Mouse (Mus musculus): ENCODE data around the gene Tshz2. TPM values are rescaled to one million over a fixed set of nuclear protein-coding genes. Genes with fewer than 3 reads are reported as not detected.

The Tshz2 gene
- polyA plus RNA-seq, 1 experiment from 2014 or later = 3.2 TPM

DNA sequence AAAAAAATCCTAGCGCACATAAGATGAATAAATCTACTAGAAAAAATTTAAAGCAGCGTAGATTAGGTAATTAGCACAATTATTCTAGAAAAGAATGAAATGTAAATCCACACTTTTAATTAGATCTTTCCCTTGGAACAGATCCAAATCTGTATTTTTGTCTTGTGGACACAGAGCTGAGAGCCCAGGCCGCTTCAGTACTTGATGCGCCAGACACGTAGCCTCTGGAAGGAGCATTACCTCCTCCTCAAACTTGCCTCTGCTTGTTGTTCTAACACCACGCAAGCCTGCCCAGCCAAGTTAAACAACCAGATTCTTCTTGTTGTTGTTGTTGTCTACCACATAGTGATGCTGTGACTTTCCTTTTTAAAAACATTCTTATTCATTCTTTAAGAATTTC, 310.9 kb downstream of the Tshz2 start:
- H3K36me3 ChIP-seq (ENCODE audit: control insufficient read depth, insufficient read depth) = no peaks in the 10 kb centered on the region
- no peaks in the 10 kb centered on the region for H3K27me3 ChIP-seq (ENCODE audit: control insufficient read depth, insufficient read depth, low read length)
- H3K9ac ChIP-seq (ENCODE audit: low read length) = no peak overlapping the region
- no peak for ATAC-seq (replicated peaks; ENCODE audit: extremely low read depth, insufficient read depth, low FRiP score)
- no peak overlapping the region for H3K4me2 ChIP-seq (ENCODE audit: low read depth, low read length)
- no peaks in the 10 kb centered on the region for H3K9me3 ChIP-seq (replicated peaks; ENCODE audit: control insufficient read depth, low read length)
- WGBS = 81% methylated on average over 6 of the region's 6 CpGs
- H3K27ac ChIP-seq (ENCODE audit: low read length) = no peak overlapping the region
- H3K4me1 ChIP-seq (ENCODE audit: control insufficient read depth, insufficient read depth, low read length) = 0 out of 2 replicates have a peak, but pooled peaks cover 2% of the 10 kb centered on the region
- no peak overlapping the region for H3K4me3 ChIP-seq (ENCODE audit: low read length)

DNA sequence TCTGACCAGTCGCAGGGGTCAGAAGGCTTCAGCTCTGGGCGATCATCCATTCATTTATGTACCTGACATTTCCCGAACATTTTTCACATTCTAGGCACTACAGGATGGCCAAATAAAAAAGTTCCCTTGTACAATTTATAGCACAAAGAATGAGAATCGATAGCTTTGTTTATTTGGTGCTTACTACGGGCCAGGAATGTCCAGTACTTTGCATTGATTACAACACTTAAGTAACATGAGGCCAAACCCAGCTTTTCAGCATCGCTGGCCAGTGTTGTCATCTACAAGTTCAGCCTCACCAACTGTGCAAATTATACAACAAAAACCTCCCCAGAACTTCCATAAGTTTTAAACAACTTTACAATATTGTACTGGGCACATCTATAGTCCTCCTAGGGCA, 315.3 kb downstream of the Tshz2 start:
- 77% methylated on average over 6 of the region's 6 CpGs for WGBS
- ATAC-seq (replicated peaks; ENCODE audit: extremely low read depth, insufficient read depth, low FRiP score) = no peak
- Histone ChIP-seq H3K9me3 (replicated peaks; ENCODE audit: control insufficient read depth, low read length) (no peaks in the 10 kb centered on the region), H3K4me1 (ENCODE audit: control insufficient read depth, insufficient read depth, low read length) (no peaks in the 10 kb centered on the region), H3K27me3 (ENCODE audit: control insufficient read depth, insufficient read depth, low read length) (no peaks in the 10 kb centered on the region), H3K36me3 (ENCODE audit: control insufficient read depth, insufficient read depth) (no peaks in the 10 kb centered on the region), H3K27ac (ENCODE audit: low read length) (no peak overlapping the region), H3K9ac (ENCODE audit: low read length) (no peak overlapping the region), H3K4me3 (ENCODE audit: low read length) (no peak overlapping the region), H3K4me2 (ENCODE audit: low read depth, low read length) (no peak overlapping the region)

DNA sequence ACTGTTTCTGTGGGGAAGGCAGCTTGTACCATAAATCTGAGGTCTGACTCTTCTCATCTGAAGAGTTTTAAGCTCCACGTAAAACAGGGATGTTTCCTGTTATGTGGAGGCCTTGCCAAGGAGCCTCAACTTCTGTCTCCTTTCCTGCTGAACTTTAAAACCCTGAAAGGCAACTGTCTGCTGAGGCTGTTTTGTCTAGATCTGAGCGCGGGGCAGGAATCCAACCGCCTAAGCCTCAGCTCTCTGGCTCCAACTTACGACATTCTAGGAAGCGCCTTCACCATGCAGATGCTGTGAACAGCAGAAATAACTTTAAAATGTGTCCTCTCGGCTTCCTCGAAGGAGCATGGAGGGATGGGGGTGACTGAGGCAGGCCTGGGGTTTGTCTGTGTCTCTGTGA, 318.2 kb downstream of the Tshz2 start:
- WGBS = 62% methylated on average over 8 of the region's 8 CpGs
- Histone ChIP-seq H3K36me3 (ENCODE audit: control insufficient read depth, insufficient read depth) (no peaks in the 10 kb centered on the region), H3K4me2 (ENCODE audit: low read depth, low read length) (no peak overlapping the region), H3K4me1 (ENCODE audit: control insufficient read depth, insufficient read depth, low read length) (no peaks in the 10 kb centered on the region), H3K27me3 (ENCODE audit: control insufficient read depth, insufficient read depth, low read length) (no peaks in the 10 kb centered on the region), H3K4me3 (ENCODE audit: low read length) (no peak overlapping the region), H3K27ac (ENCODE audit: low read length) (no peak overlapping the region), H3K9me3 (replicated peaks; ENCODE audit: control insufficient read depth, low read length) (no peaks in the 10 kb centered on the region), H3K9ac (ENCODE audit: low read length) (no peak overlapping the region)
- ATAC-seq (replicated peaks; ENCODE audit: extremely low read depth, insufficient read depth, low FRiP score) = no peak

DNA sequence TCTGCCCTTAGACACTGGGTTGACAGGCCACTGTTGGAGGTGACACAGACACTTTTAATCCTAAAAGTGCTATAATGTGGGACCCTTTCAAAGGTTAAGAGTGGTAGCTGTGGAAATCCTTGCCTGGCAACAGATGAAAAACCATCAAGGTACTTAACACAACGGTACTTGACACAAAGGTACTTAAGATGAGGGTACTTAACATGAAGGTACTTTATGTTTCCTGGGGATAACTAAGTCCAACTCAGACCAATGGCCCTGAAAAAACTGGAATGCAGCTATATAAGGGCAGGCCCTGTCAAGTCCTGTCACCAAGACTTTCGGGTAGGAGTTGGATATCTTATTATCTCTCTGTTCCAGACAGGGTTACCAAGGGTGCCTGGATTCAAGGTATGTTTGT, 320.2 kb downstream of the Tshz2 start:
- no peak overlapping the region for H3K27ac ChIP-seq (ENCODE audit: low read length)
- ATAC-seq (replicated peaks; ENCODE audit: extremely low read depth, insufficient read depth, low FRiP score) = no peak
- 80% methylated on average over 2 of the region's 2 CpGs for WGBS

DNA sequence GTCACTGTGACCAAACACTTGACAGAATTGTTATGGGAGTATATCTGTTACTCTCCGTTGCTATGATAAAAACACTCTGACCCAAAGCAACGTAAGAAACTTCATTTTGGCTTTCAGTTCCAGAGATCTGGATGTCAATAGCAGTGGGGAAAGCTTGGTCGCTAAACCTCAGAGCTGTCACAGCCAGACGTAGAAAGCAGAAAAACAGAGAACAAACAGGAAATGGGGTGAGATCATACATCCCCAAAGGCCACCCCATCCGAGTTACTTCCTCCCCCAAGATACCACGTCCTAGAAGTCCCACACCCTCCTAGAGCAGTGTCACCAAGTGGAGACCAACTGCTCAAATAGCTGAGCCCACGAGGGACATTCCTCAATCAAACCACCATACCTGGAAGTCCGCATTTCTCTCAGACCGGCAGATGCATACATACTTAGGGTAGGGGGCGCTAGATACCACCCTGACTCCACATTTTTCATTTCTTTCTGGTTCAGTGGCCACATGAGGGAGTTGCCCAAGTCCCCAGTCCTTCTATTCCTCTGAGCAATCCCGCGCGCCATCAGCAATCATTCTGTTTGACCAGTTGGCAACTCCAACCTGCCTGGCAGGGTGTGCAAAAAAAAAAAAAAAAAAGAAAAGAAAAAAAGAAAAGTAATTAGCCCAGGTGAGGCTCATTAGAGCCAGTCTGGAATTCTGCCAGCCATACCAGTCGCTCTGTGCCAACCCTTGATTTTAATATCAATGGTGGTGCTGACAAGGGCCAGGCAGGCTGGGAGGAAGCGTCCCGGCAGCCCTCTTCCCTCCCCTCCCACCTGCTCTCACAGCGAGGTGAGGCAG, 326.1 kb downstream of the Tshz2 start:
- H3K9me3 ChIP-seq (replicated peaks; ENCODE audit: control insufficient read depth, low read length) = no peaks in the 10 kb centered on the region
- no peak overlapping the region for H3K4me2 ChIP-seq (ENCODE audit: low read depth, low read length)
- no peaks in the 10 kb centered on the region for H3K36me3 ChIP-seq (ENCODE audit: control insufficient read depth, insufficient read depth)
- H3K4me3 ChIP-seq (ENCODE audit: low read length) = no peak overlapping the region
- no peak overlapping the region for H3K9ac ChIP-seq (ENCODE audit: low read length)
- ATAC-seq (replicated peaks; ENCODE audit: extremely low read depth, insufficient read depth, low FRiP score) = no peak
- 0 out of 2 replicates have a peak, but pooled peaks cover 4% of the 10 kb centered on the region for H3K4me1 ChIP-seq (ENCODE audit: control insufficient read depth, insufficient read depth, low read length)
- peaks cover 4% of the 10 kb centered on the region for H3K27me3 ChIP-seq (ENCODE audit: control insufficient read depth, insufficient read depth, low read length)
- H3K27ac ChIP-seq (ENCODE audit: low read length) = no peak overlapping the region
- WGBS = 32% methylated on average over 17 of the region's 17 CpGs

More for the DNA sequence above, 320.2 kb downstream of the Tshz2 start:
- Histone ChIP-seq H3K27me3 (ENCODE audit: control insufficient read depth, insufficient read depth, low read length) (no peaks in the 10 kb centered on the region), H3K4me2 (ENCODE audit: low read depth, low read length) (no peak overlapping the region), H3K4me1 (ENCODE audit: control insufficient read depth, insufficient read depth, low read length) (no peaks in the 10 kb centered on the region), H3K9ac (ENCODE audit: low read length) (no peak overlapping the region), H3K9me3 (replicated peaks; ENCODE audit: control insufficient read depth, low read length) (no peaks in the 10 kb centered on the region), H3K4me3 (ENCODE audit: low read length) (no peak overlapping the region), H3K36me3 (ENCODE audit: control insufficient read depth, insufficient read depth) (no peaks in the 10 kb centered on the region)

DNA sequence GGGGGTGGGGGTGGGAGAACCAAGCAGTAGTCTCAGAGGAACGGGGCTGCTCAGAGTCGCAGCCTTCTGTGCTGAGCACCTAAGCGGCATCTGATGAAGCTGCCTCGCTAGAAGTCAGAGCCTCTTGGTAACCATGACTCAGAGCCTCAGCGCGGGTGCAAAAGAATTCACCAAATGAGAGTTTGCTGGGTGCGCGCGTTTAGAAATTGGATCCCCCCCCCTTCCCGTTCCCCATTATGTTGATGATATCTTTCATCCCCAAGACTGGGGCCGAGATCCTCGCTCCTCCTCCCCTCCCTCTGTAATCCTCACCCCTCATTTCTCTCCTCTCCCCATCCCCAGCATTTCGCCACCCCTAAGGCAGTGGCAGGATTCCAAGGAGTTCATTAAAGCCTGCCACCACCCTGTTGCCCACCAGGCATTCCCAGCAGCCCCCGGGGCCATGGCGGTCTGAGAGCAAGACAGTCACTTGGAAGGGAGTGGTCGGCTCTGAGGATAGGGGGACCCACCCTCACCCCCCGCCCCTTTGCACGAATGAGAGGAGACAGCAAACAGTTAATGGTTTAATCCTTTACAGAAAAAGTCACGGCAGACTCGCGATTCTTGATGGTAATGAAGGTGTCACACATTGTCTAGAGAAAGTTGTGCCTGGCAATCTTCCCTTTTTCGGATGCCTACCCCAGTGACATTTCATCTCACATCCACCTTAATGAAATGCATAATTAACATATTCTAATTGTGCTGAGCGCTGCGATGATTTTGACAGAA, 328.8 kb downstream of the Tshz2 start:
- 0 out of 2 replicates have a peak, but pooled peaks cover 4% of the 10 kb centered on the region for H3K4me1 ChIP-seq (ENCODE audit: control insufficient read depth, insufficient read depth, low read length)
- no peak overlapping the region for H3K27ac ChIP-seq (ENCODE audit: low read length)
- 23% methylated on average over 24 of the region's 24 CpGs for WGBS
- ATAC-seq (replicated peaks; ENCODE audit: extremely low read depth, insufficient read depth, low FRiP score) = no peak
- H3K4me3 ChIP-seq (ENCODE audit: low read length) = peak overlapping the region; percentile 32
- peak overlapping the region; percentile 62 for H3K4me2 ChIP-seq (ENCODE audit: low read depth, low read length)
- H3K27me3 ChIP-seq (ENCODE audit: control insufficient read depth, insufficient read depth, low read length) = peaks cover 4% of the 10 kb centered on the region
- H3K36me3 ChIP-seq (ENCODE audit: control insufficient read depth, insufficient read depth) = no peaks in the 10 kb centered on the region
- H3K9ac ChIP-seq (ENCODE audit: low read length) = no peak overlapping the region
- H3K9me3 ChIP-seq (replicated peaks; ENCODE audit: control insufficient read depth, low read length) = 0 out of 2 replicates have a peak, but pooled peaks cover 3% of the 10 kb centered on the region

DNA sequence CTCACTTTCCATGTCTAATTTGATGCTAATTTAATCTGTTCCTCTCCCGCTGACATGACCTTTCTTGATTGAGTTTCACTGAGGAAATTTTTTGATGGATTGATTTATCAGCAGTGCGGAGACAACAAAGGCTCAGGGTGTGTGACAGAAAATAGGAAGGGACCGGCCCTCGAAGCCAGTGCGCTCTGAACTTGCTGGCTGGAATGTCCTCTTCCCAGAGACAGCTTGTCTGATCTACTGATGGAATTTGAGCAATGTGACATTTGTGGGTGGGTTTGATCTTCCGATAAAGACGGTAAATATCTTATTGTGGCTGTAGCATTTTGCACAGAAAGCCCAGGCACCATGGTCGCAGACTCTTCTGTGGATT, 329.4 kb downstream of the Tshz2 start:
- 33% methylated on average over 8 of the region's 8 CpGs for WGBS
- Histone ChIP-seq H3K4me2 (ENCODE audit: low read depth, low read length) (peak overlapping the region; percentile 62), H3K9me3 (replicated peaks; ENCODE audit: control insufficient read depth, low read length) (0 out of 2 replicates have a peak, but pooled peaks cover 3% of the 10 kb centered on the region), H3K9ac (ENCODE audit: low read length) (no peak overlapping the region), H3K4me3 (ENCODE audit: low read length) (peak overlapping the region; percentile 5; the same call in 1 of the 2 replicates), H3K27ac (ENCODE audit: low read length) (no peak overlapping the region), H3K36me3 (ENCODE audit: control insufficient read depth, insufficient read depth) (no peaks in the 10 kb centered on the region), H3K4me1 (ENCODE audit: control insufficient read depth, insufficient read depth, low read length) (0 out of 2 replicates have a peak, but pooled peaks cover 4% of the 10 kb centered on the region), H3K27me3 (ENCODE audit: control insufficient read depth, insufficient read depth, low read length) (peaks cover 4% of the 10 kb centered on the region)
- no peak for ATAC-seq (replicated peaks; ENCODE audit: extremely low read depth, insufficient read depth, low FRiP score)

DNA sequence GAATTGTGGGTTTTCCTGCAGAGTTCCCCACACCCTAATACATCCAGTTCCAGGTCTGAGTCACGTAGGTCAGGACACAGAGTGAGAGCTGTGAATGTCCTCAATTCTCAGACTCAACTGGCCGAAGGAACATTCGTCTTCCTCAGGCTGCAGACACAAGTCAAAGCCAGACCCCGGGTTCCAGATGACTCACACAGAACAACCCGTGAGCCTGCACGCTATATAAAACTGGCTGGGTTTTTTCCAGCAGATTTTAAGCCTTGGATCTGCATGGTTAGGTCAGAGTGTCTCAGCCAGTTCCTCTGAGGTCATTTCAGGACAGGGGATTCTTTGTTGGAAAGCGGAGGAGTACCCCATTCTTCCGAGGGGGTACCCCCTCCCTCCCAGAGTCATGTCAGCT, 330.0 kb downstream of the Tshz2 start:
- peaks cover 4% of the 10 kb centered on the region for H3K27me3 ChIP-seq (ENCODE audit: control insufficient read depth, insufficient read depth, low read length)
- 0 out of 2 replicates have a peak, but pooled peaks cover 3% of the 10 kb centered on the region for H3K9me3 ChIP-seq (replicated peaks; ENCODE audit: control insufficient read depth, low read length)
- WGBS = 65% methylated on average over 8 of the region's 8 CpGs
- ATAC-seq (replicated peaks; ENCODE audit: extremely low read depth, insufficient read depth, low FRiP score) = no peak
- H3K4me1 ChIP-seq (ENCODE audit: control insufficient read depth, insufficient read depth, low read length) = 0 out of 2 replicates have a peak, but pooled peaks cover 4% of the 10 kb centered on the region
- H3K36me3 ChIP-seq (ENCODE audit: control insufficient read depth, insufficient read depth) = no peaks in the 10 kb centered on the region
- no peak overlapping the region for H3K9ac ChIP-seq (ENCODE audit: low read length)
- no peak overlapping the region for H3K4me3 ChIP-seq (ENCODE audit: low read length)
- no peak overlapping the region for H3K27ac ChIP-seq (ENCODE audit: low read length)
- H3K4me2 ChIP-seq (ENCODE audit: low read depth, low read length) = no peak overlapping the region

DNA sequence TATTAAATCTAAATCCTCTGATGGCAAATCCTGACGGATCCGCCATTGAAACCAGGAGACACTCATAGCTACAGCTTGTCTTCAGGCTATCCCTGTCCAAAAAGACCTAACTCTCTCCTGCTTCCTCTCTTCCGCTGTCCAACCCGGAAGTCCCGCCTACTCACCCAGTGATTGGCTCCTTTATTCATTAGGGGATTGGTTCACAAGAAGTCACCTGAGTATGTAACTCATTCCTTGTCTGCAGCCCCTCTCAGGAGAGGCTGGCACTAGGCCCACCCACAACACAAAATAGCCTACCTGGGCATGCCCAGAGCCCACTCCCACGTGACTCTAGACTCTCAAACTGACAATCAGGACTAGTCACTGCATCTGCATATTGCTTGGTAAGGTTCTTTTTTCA, 337.7 kb downstream of the Tshz2 start:
- H3K4me2 ChIP-seq (ENCODE audit: low read depth, low read length) = no peak overlapping the region
- WGBS = 90% methylated on average over 6 of the region's 6 CpGs
- no peak for ATAC-seq (replicated peaks; ENCODE audit: extremely low read depth, insufficient read depth, low FRiP score)
- H3K27me3 ChIP-seq (ENCODE audit: control insufficient read depth, insufficient read depth, low read length) = no peaks in the 10 kb centered on the region
- H3K27ac ChIP-seq (ENCODE audit: low read length) = no peak overlapping the region
- H3K9me3 ChIP-seq (replicated peaks; ENCODE audit: control insufficient read depth, low read length) = peaks cover 21% of the 10 kb centered on the region; the same call in 1 of the 2 replicates
- H3K4me3 ChIP-seq (ENCODE audit: low read length) = no peak overlapping the region
- no peak overlapping the region for H3K9ac ChIP-seq (ENCODE audit: low read length)
- no peaks in the 10 kb centered on the region for H3K36me3 ChIP-seq (ENCODE audit: control insufficient read depth, insufficient read depth)
- H3K4me1 ChIP-seq (ENCODE audit: control insufficient read depth, insufficient read depth, low read length) = no peaks in the 10 kb centered on the region
